Mouse (Mus musculus) limb, embryonic 11.5 days (tissue): ENCODE measurements around the gene Dennd4a. TPM values are rescaled to one million over a fixed set of nuclear protein-coding genes. Genes with fewer than 3 reads are reported as not detected.

Source experiments
- ATAC-seq: fragments of 200-750 bp; cut with Nextera tagmentation; 2 replicates; pipeline ENCODE4 v1.8.0; 2017; ENCODE audit warnings: low read depth; ENCODE audit not compliant: insufficient number of reproducible peaks, low FRiP score, low TSS enrichment
- DNase-seq: peaks from one replicate; pipeline ENCODE4 v3.0.0-alpha.2; 2015; ENCODE audit warnings: low spot score
- H3K27ac ChIP-seq: fragments of 300-500 bp; sonication (generic); replicated peaks from 2 replicates; pipeline ENCODE4 v1.5.1; 2014; ENCODE audit warnings: low read depth, mild to moderate bottlenecking, low read length
- H3K27me3 ChIP-seq: fragments of 300-500 bp; sonication (generic); 2 replicates; pipeline ENCODE4 v1.6.1; 2014; ENCODE audit warnings: mild to moderate bottlenecking, low read length, mixed read lengths; ENCODE audit not compliant: control insufficient read depth, insufficient read depth
- H3K36me3 ChIP-seq: fragments of 300-500 bp; sonication (generic); 2 replicates; pipeline ENCODE4 v1.6.1; 2014; ENCODE audit warnings: mild to moderate bottlenecking, low read length, moderate library complexity, mixed read lengths; ENCODE audit not compliant: control insufficient read depth, insufficient read depth
- H3K4me1 ChIP-seq: fragments of 300-500 bp; sonication (generic); 2 replicates; pipeline ENCODE4 v1.6.1; 2014; ENCODE audit warnings: low read length, mixed read lengths; ENCODE audit not compliant: control insufficient read depth, insufficient read depth
- H3K4me2 ChIP-seq: fragments of 300-500 bp; sonication (generic); 2 replicates; pipeline ENCODE4 v1.6.1; 2014; ENCODE audit warnings: low read depth, mild to moderate bottlenecking, moderate library complexity; ENCODE audit not compliant: severe bottlenecking
- H3K4me3 ChIP-seq: fragments of 300-500 bp; sonication (generic); 2 replicates; pipeline ENCODE4 v1.5.1; 2014; ENCODE audit warnings: low read depth, low read length
- H3K9ac ChIP-seq: fragments of 300-500 bp; sonication (generic); 2 replicates; pipeline ENCODE4 v1.6.1; 2014; ENCODE audit warnings: mild to moderate bottlenecking, low read length
- H3K9me3 ChIP-seq: fragments of 300-500 bp; sonication (generic); 2 replicates; pipeline ENCODE4 v1.6.1; 2016; ENCODE audit warnings: low read length; ENCODE audit not compliant: control insufficient read depth
- WGBS: fragments of 180-500 bp; shearing (Covaris S2); extraction: QIAGEN DNeasy Blood & Tissue Kit; methylation state at CpG from one replicate; pipeline ENCODE4 v1.1.7; 2014; 5-methylcytosine and 5-hydroxymethylcytosine counted together
- polyA plus RNA-seq: library from polyadenylated mRNA; unstranded; fragments of >200 nt; fragmentation: Nextera tagmentation; extraction: Ambion mirVana; gene quantifications from 2 replicates; pipeline ENCODE4 v1.2.1, GENCODE M21; 2014

Dennd4a gene
- polyA plus RNA-seq, 1 experiment from 2014 or later, result 6.3 TPM

- Histone ChIP-seq H3K9me3 (no peaks in the 10 kb centered on the region), H3K9ac (no peak overlapping the region), H3K27me3 (no peaks in the 10 kb centered on the region), H3K4me2 (no peak overlapping the region), H3K4me3 (no peak overlapping the region), H3K27ac (no peak overlapping the region), H3K36me3 (no peaks in the 10 kb centered on the region), H3K4me1 (no peaks in the 10 kb centered on the region)
- no peak for DNase-seq
- ATAC-seq, result no peak
Observed at GRCm38 (mm10) chr9:64793275-64793590, 17.9 kb upstream of the Dennd4a start.

- Histone ChIP-seq H3K4me2 (no peak overlapping the region), H3K9me3 (no peaks in the 10 kb centered on the region), H3K4me1 (no peaks in the 10 kb centered on the region), H3K36me3 (no peaks in the 10 kb centered on the region), H3K27me3 (no peaks in the 10 kb centered on the region), H3K4me3 (no peak overlapping the region), H3K27ac (no peak overlapping the region), H3K9ac (no peak overlapping the region)
- WGBS, result 71% methylated on average over 3 of the region's 3 CpGs
- DNase-seq (no peak), ATAC-seq (no peak)
Observed at GRCm38 (mm10) chr9:64793794-64794193, 17.3 kb upstream of the Dennd4a start.

GRCm38 (mm10) chr9:64794448-64795420 is 16.4 kb upstream of the Dennd4a start:
- DNase-seq (no peak), ATAC-seq (no peak)
- 58% methylated on average over 6 of the region's 6 CpGs for WGBS
- Histone ChIP-seq H3K36me3 (no peaks in the 10 kb centered on the region), H3K9me3 (no peaks in the 10 kb centered on the region), H3K27ac (no peak overlapping the region), H3K4me2 (no peak overlapping the region), H3K4me3 (no peak overlapping the region), H3K9ac (no peak overlapping the region), H3K4me1 (no peaks in the 10 kb centered on the region), H3K27me3 (no peaks in the 10 kb centered on the region)

- Histone ChIP-seq H3K9me3 (no peaks in the 10 kb centered on the region), H3K27ac (no peak overlapping the region), H3K4me1 (no peaks in the 10 kb centered on the region), H3K9ac (no peak overlapping the region), H3K4me3 (no peak overlapping the region), H3K27me3 (no peaks in the 10 kb centered on the region), H3K36me3 (no peaks in the 10 kb centered on the region), H3K4me2 (no peak overlapping the region)
- ATAC-seq, result no peak
- no peak for DNase-seq
- WGBS, result 76% methylated on average over 3 of the region's 3 CpGs
Observed at GRCm38 (mm10) chr9:64795846-64796615, 15.1 kb upstream of the Dennd4a start.

- H3K4me1 ChIP-seq, result no peaks in the 10 kb centered on the region
- WGBS, result 95% methylated on average over 4 of the region's 4 CpGs
- H3K27me3 ChIP-seq, result no peaks in the 10 kb centered on the region
- no peaks in the 10 kb centered on the region for H3K9me3 ChIP-seq
- H3K4me2 ChIP-seq, result no peak overlapping the region
- DNase-seq (no peak), ATAC-seq (no peak)
- no peak overlapping the region for H3K27ac ChIP-seq
- no peaks in the 10 kb centered on the region for H3K36me3 ChIP-seq
- no peak overlapping the region for H3K9ac ChIP-seq
- no peak overlapping the region for H3K4me3 ChIP-seq
Observed at GRCm38 (mm10) chr9:64797392-64797791, 13.7 kb upstream of the Dennd4a start.

- H3K4me1 ChIP-seq, result no peaks in the 10 kb centered on the region
- ATAC-seq, result no peak
Observed at GRCm38 (mm10) chr9:64798099-64798498, 13.0 kb upstream of the Dennd4a start.

GRCm38 (mm10) chr9:64798859-64799258 is 12.3 kb upstream of the Dennd4a start:
- no peak for ATAC-seq
- Histone ChIP-seq H3K36me3 (no peaks in the 10 kb centered on the region), H3K9ac (no peak overlapping the region), H3K9me3 (no peaks in the 10 kb centered on the region), H3K4me2 (no peak overlapping the region), H3K27ac (no peak overlapping the region), H3K4me3 (no peak overlapping the region), H3K4me1 (no peaks in the 10 kb centered on the region), H3K27me3 (no peaks in the 10 kb centered on the region)
- no peak for DNase-seq
- WGBS, result 83% methylated on average over 1 of the region's 2 CpGs

More at GRCm38 (mm10) chr9:64798099-64798498, 13.0 kb upstream of the Dennd4a start:
- H3K27me3 ChIP-seq, result no peaks in the 10 kb centered on the region
- no peaks in the 10 kb centered on the region for H3K36me3 ChIP-seq
- no peak overlapping the region for H3K9ac ChIP-seq
- H3K9me3 ChIP-seq, result no peaks in the 10 kb centered on the region
- no peak for DNase-seq
- H3K4me3 ChIP-seq, result no peak overlapping the region
- H3K4me2 ChIP-seq, result no peak overlapping the region
- no peak overlapping the region for H3K27ac ChIP-seq

GRCm38 (mm10) chr9:64799504-64799903 is 11.6 kb upstream of the Dennd4a start:
- H3K27me3 ChIP-seq, result no peaks in the 10 kb centered on the region
- no peak overlapping the region for H3K4me3 ChIP-seq
- ATAC-seq (no peak), DNase-seq (no peak)
- no peak overlapping the region for H3K9ac ChIP-seq
- WGBS, result 88% methylated on average over 5 of the region's 5 CpGs
- no peak overlapping the region for H3K27ac ChIP-seq
- H3K36me3 ChIP-seq, result no peaks in the 10 kb centered on the region
- no peaks in the 10 kb centered on the region for H3K4me1 ChIP-seq
- H3K4me2 ChIP-seq, result no peak overlapping the region
- no peaks in the 10 kb centered on the region for H3K9me3 ChIP-seq
